Mouse (Mus musculus) limb, embryonic 11.5 days (tissue): ENCODE data around the gene Lgr5. TPM values are rescaled to one million over a fixed set of nuclear protein-coding genes. Genes with fewer than 3 reads are reported as not detected.

ENCODE experiments used
- ATAC-seq: fragments of 200-750 bp; cut with Nextera tagmentation; 2 replicates; pipeline ENCODE4 v1.8.0; 2017; ENCODE audit warnings: low read depth; ENCODE audit not compliant: insufficient number of reproducible peaks, low FRiP score, low TSS enrichment
- DNase-seq: peaks from one replicate; pipeline ENCODE4 v3.0.0-alpha.2; 2015; ENCODE audit warnings: low spot score
- H3K27ac ChIP-seq: fragments of 300-500 bp; sonication (generic); replicated peaks from 2 replicates; pipeline ENCODE4 v1.5.1; 2014; ENCODE audit warnings: low read depth, mild to moderate bottlenecking, low read length
- H3K27me3 ChIP-seq: fragments of 300-500 bp; sonication (generic); 2 replicates; pipeline ENCODE4 v1.6.1; 2014; ENCODE audit warnings: mild to moderate bottlenecking, low read length, mixed read lengths; ENCODE audit not compliant: control insufficient read depth, insufficient read depth
- H3K36me3 ChIP-seq: fragments of 300-500 bp; sonication (generic); 2 replicates; pipeline ENCODE4 v1.6.1; 2014; ENCODE audit warnings: mild to moderate bottlenecking, low read length, moderate library complexity, mixed read lengths; ENCODE audit not compliant: control insufficient read depth, insufficient read depth
- H3K4me1 ChIP-seq: fragments of 300-500 bp; sonication (generic); 2 replicates; pipeline ENCODE4 v1.6.1; 2014; ENCODE audit warnings: low read length, mixed read lengths; ENCODE audit not compliant: control insufficient read depth, insufficient read depth
- H3K4me2 ChIP-seq: fragments of 300-500 bp; sonication (generic); 2 replicates; pipeline ENCODE4 v1.6.1; 2014; ENCODE audit warnings: low read depth, mild to moderate bottlenecking, moderate library complexity; ENCODE audit not compliant: severe bottlenecking
- H3K4me3 ChIP-seq: fragments of 300-500 bp; sonication (generic); 2 replicates; pipeline ENCODE4 v1.5.1; 2014; ENCODE audit warnings: low read depth, low read length
- H3K9ac ChIP-seq: fragments of 300-500 bp; sonication (generic); 2 replicates; pipeline ENCODE4 v1.6.1; 2014; ENCODE audit warnings: mild to moderate bottlenecking, low read length
- H3K9me3 ChIP-seq: fragments of 300-500 bp; sonication (generic); 2 replicates; pipeline ENCODE4 v1.6.1; 2016; ENCODE audit warnings: low read length; ENCODE audit not compliant: control insufficient read depth
- WGBS: fragments of 180-500 bp; shearing (Covaris S2); extraction: QIAGEN DNeasy Blood & Tissue Kit; methylation state at CpG from one replicate; pipeline ENCODE4 v1.1.7; 2014; 5-methylcytosine and 5-hydroxymethylcytosine counted together
- polyA plus RNA-seq: library from polyadenylated mRNA; unstranded; fragments of >200 nt; fragmentation: Nextera tagmentation; extraction: Ambion mirVana; gene quantifications from 2 replicates; pipeline ENCODE4 v1.2.1, GENCODE M21; 2014

Lgr5 gene
- polyA plus RNA-seq, 1 experiment from 2014 or later: 4.3 TPM

DNA sequence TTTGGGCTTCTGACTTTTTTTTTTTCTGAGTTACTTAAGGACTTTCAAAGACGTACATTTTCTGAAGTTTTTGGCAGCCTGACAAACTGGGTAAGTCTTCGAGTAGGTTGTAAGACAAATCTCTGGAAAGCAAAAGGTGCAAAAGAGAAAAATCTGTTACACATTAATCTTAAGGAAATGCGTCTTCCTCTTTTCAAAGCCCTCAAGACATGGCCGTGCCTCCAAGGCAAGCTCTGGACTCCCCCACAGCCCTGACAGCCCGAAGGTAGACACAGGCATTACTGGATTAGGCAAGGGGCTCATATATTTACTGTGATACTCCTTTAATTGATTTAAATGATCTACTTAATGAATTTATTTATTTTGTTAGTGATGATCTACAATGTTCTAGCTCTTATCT, 124.9 kb downstream of the Lgr5 start:
- Histone ChIP-seq H3K27ac (no peak overlapping the region), H3K9ac (no peak overlapping the region), H3K36me3 (no peaks in the 10 kb centered on the region), H3K27me3 (no peaks in the 10 kb centered on the region), H3K4me1 (no peaks in the 10 kb centered on the region), H3K4me2 (no peak overlapping the region), H3K4me3 (no peak overlapping the region), H3K9me3 (no peaks in the 10 kb centered on the region)
- ATAC-seq (no peak), DNase-seq (no peak)
- 50% methylated on average over 5 of the region's 5 CpGs for WGBS

GRCm38 (mm10) chr10:115457368-115458021, 130.1 kb downstream of the Lgr5 start:
- H3K27me3 ChIP-seq: no peaks in the 10 kb centered on the region
- no peaks in the 10 kb centered on the region for H3K36me3 ChIP-seq
- no peak overlapping the region for H3K4me3 ChIP-seq
- H3K27ac ChIP-seq: no peak overlapping the region
- no peak overlapping the region for H3K4me2 ChIP-seq
- ATAC-seq: no peak
- no peak overlapping the region for H3K9ac ChIP-seq
- H3K4me1 ChIP-seq: no peaks in the 10 kb centered on the region
- H3K9me3 ChIP-seq: no peaks in the 10 kb centered on the region
- WGBS: 46% methylated on average over 6 of the region's 6 CpGs
- no peak for DNase-seq

- no peaks in the 10 kb centered on the region for H3K27me3 ChIP-seq
- no peak overlapping the region for H3K4me3 ChIP-seq
- no peak for ATAC-seq
- WGBS: 90% methylated on average over 13 of the region's 13 CpGs
- no peaks in the 10 kb centered on the region for H3K36me3 ChIP-seq
- DNase-seq: no peak
- no peak overlapping the region for H3K27ac ChIP-seq
- no peaks in the 10 kb centered on the region for H3K9me3 ChIP-seq
- no peak overlapping the region for H3K9ac ChIP-seq
- no peak overlapping the region for H3K4me2 ChIP-seq
- H3K4me1 ChIP-seq: no peaks in the 10 kb centered on the region
Measured at GRCm38 (mm10) chr10:115448614-115449013, 139.0 kb downstream of the Lgr5 start.

DNA sequence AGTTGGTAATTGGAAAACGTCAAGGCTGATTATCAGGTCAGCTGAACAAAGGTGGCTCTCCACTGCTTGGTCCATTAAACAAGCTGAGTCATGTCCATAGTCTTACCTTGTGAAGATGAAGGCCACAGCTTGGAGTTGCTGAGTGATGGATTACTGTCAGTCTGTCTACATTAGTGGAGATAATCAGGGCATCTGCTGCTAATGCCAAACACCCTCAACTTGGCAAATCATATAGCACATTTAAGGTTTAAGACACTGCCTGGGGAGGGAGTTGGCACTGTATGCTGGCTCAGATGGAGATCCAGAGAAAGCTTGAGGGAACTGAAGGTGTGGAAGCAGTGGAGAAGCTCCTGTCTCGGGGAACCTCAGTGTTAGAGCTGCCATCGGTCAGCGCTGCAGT, 150.3 kb downstream of the Lgr5 start:
- no peak overlapping the region for H3K27ac ChIP-seq
- no peak overlapping the region for H3K9ac ChIP-seq
- 86% methylated on average over 4 of the region's 4 CpGs for WGBS
- H3K4me1 ChIP-seq: no peaks in the 10 kb centered on the region
- H3K4me3 ChIP-seq: no peak overlapping the region
- H3K36me3 ChIP-seq: no peaks in the 10 kb centered on the region; the same call in 1 of the 2 replicates
- no peaks in the 10 kb centered on the region for H3K27me3 ChIP-seq
- H3K9me3 ChIP-seq: no peaks in the 10 kb centered on the region
- H3K4me2 ChIP-seq: no peak overlapping the region
- DNase-seq: no peak
- ATAC-seq: no peak

GRCm38 (mm10) chr10:115425351-115425750, 162.2 kb downstream of the Lgr5 start:
- H3K4me2 ChIP-seq: no peak overlapping the region
- H3K4me1 ChIP-seq: no peaks in the 10 kb centered on the region
- no peaks in the 10 kb centered on the region for H3K9me3 ChIP-seq
- no peak overlapping the region for H3K4me3 ChIP-seq
- WGBS: 77% methylated on average over 2 of the region's 2 CpGs
- no peak overlapping the region for H3K9ac ChIP-seq
- DNase-seq (no peak), ATAC-seq (no peak)
- no peaks in the 10 kb centered on the region for H3K27me3 ChIP-seq
- H3K36me3 ChIP-seq: peaks cover 5% of the 10 kb centered on the region
- no peak overlapping the region for H3K27ac ChIP-seq

GRCm38 (mm10) chr10:115421976-115422375, 165.6 kb downstream of the Lgr5 start:
- Histone ChIP-seq H3K36me3 (no peaks in the 10 kb centered on the region; the same call in 1 of the 2 replicates), H3K4me1 (no peaks in the 10 kb centered on the region), H3K9me3 (no peaks in the 10 kb centered on the region), H3K27me3 (no peaks in the 10 kb centered on the region), H3K9ac (no peak overlapping the region), H3K4me3 (no peak overlapping the region), H3K4me2 (no peak overlapping the region), H3K27ac (no peak overlapping the region)
- WGBS: 94% methylated on average over 4 of the region's 4 CpGs
- ATAC-seq (no peak), DNase-seq (no peak)

GRCm38 (mm10) chr10:115414056-115414455, 173.5 kb downstream of the Lgr5 start:
- DNase-seq: no peak
- Histone ChIP-seq H3K27me3 (no peaks in the 10 kb centered on the region), H3K27ac (no peak overlapping the region), H3K36me3 (peaks cover 18% of the 10 kb centered on the region), H3K4me2 (no peak overlapping the region), H3K4me1 (no peaks in the 10 kb centered on the region), H3K9me3 (no peaks in the 10 kb centered on the region), H3K4me3 (no peak overlapping the region), H3K9ac (no peak overlapping the region)
- no peak for ATAC-seq
- 87% methylated on average over 3 of the region's 3 CpGs for WGBS

- ATAC-seq (no peak), DNase-seq (no peak)
- Histone ChIP-seq H3K4me2 (no peak overlapping the region), H3K27ac (no peak overlapping the region), H3K9ac (no peak overlapping the region), H3K4me3 (no peak overlapping the region), H3K36me3 (peaks cover 21% of the 10 kb centered on the region), H3K4me1 (no peaks in the 10 kb centered on the region), H3K27me3 (no peaks in the 10 kb centered on the region), H3K9me3 (no peaks in the 10 kb centered on the region)
- WGBS: 87% methylated on average over 2 of the region's 2 CpGs
Measured at GRCm38 (mm10) chr10:115413496-115413895, 174.1 kb downstream of the Lgr5 start.

DNA sequence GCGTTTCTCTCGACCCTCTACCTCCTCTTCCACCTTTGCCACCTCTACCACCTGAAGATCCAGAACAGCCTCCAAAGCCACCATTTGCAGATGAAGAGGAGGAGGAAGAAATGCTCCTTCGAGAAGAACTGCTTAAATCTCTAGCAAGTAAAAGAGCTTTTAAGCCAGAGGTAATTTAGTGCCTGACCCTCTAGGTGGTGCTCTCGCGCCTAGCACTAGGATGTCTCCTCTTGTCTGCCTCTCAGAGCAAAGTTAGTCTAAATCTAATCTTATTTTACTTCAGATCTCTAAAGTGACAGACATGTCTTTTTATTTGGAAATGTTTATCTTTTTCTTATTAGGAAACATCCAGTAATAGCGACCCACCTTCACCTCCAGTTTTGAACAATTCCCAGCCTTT, 181.2 kb downstream of the Lgr5 start:
- Histone ChIP-seq H3K9ac (no peak overlapping the region), H3K27ac (no peak overlapping the region), H3K36me3 (peaks cover 21% of the 10 kb centered on the region), H3K9me3 (no peaks in the 10 kb centered on the region), H3K4me1 (no peaks in the 10 kb centered on the region), H3K27me3 (no peaks in the 10 kb centered on the region), H3K4me3 (no peak overlapping the region), H3K4me2 (no peak overlapping the region)
- DNase-seq (peak; percentile 77), ATAC-seq (no peak)
- 74% methylated on average over 6 of the region's 6 CpGs for WGBS
